Mouse (Mus musculus): ENCODE results near the gene Fos. TPM values are rescaled to one million over a fixed set of nuclear protein-coding genes. Genes with fewer than 3 reads are reported as not detected.
"Not testable (repeated sequence)": the region's sequence is repeated elsewhere in the genome, so short reads cannot be mapped to it uniquely, and the experiment has no call there.

The Fos gene
- total RNA-seq, 1 experiment from 2014 or later, result 216 TPM

- ATAC-seq (replicated peaks; ENCODE audit: insufficient number of reproducible peaks, low FRiP score, low TSS enrichment, poor library complexity, severe bottlenecking), result no peak
Observed at GRCm38 (mm10) chr12:85515865-85516264, 42.2 kb downstream of the Fos start.

- no peak for ATAC-seq (replicated peaks; ENCODE audit: insufficient number of reproducible peaks, low FRiP score, low TSS enrichment, poor library complexity, severe bottlenecking)
Observed at GRCm38 (mm10) chr12:85517339-85517738, 43.6 kb downstream of the Fos start.

- ATAC-seq (replicated peaks; ENCODE audit: insufficient number of reproducible peaks, low FRiP score, low TSS enrichment, poor library complexity, severe bottlenecking), result no peak
Observed at GRCm38 (mm10) chr12:85518009-85518408, 44.3 kb downstream of the Fos start.

GRCm38 (mm10) chr12:85519553-85519952 lies 45.9 kb downstream of the Fos start:
- no peak for ATAC-seq (replicated peaks; ENCODE audit: insufficient number of reproducible peaks, low FRiP score, low TSS enrichment, poor library complexity, severe bottlenecking)

GRCm38 (mm10) chr12:85521101-85521500 lies 47.4 kb downstream of the Fos start:
- no peak for ATAC-seq (replicated peaks; ENCODE audit: insufficient number of reproducible peaks, low FRiP score, low TSS enrichment, poor library complexity, severe bottlenecking)

- no peak for ATAC-seq (replicated peaks; ENCODE audit: insufficient number of reproducible peaks, low FRiP score, low TSS enrichment, poor library complexity, severe bottlenecking)
Observed at GRCm38 (mm10) chr12:85521673-85522072, 48.0 kb downstream of the Fos start.

GRCm38 (mm10) chr12:85522631-85523388 lies 49.1 kb downstream of the Fos start:
- ATAC-seq (replicated peaks; ENCODE audit: insufficient number of reproducible peaks, low FRiP score, low TSS enrichment, poor library complexity, severe bottlenecking), result no peak

GRCm38 (mm10) chr12:85523421-85524192 lies 49.9 kb downstream of the Fos start:
- ATAC-seq (replicated peaks; ENCODE audit: insufficient number of reproducible peaks, low FRiP score, low TSS enrichment, poor library complexity, severe bottlenecking), result no peak

- ATAC-seq (replicated peaks; ENCODE audit: insufficient number of reproducible peaks, low FRiP score, low TSS enrichment, poor library complexity, severe bottlenecking), result no peak
Observed at GRCm38 (mm10) chr12:85524193-85524858, 50.6 kb downstream of the Fos start.

GRCm38 (mm10) chr12:85524859-85525495 lies 51.3 kb downstream of the Fos start:
- ATAC-seq (replicated peaks; ENCODE audit: insufficient number of reproducible peaks, low FRiP score, low TSS enrichment, poor library complexity, severe bottlenecking), result not testable (repeated sequence)

Other genes with a start within 250 kb of the Fos start
- 4.7 to 8.6 TPM (median 7.4 TPM) in 3 replicates for gene Mlh3, start 203.3 kb upstream of the Fos start, total RNA-seq (2017)
- 29.6 to 30.7 TPM (median 30.7 TPM) in 3 replicates for gene Acyp1, start 185.5 kb upstream of the Fos start, total RNA-seq (2017)
- 0.11 TPM in 1 of 3 replicates, not detected in the others for gene Zc2hc1c, start 185.3 kb upstream of the Fos start, total RNA-seq (2017)
- gene Nek9, start 134.5 kb upstream of the Fos start, total RNA-seq (2017), result 30.4 to 50.6 TPM (median 33.8 TPM) in 3 replicates
- 92.0 to 115 TPM (median 97.4 TPM) in 3 replicates for gene Tmed10, start 99.0 kb upstream of the Fos start, total RNA-seq (2017)
- 28.2 to 43.6 TPM (median 32.9 TPM) in 3 replicates for gene Jdp2, start 125.1 kb downstream of the Fos start, total RNA-seq (2017)
- gene Batf, start 212.8 kb downstream of the Fos start, total RNA-seq (2017), result 28.7 to 49.6 TPM (median 34.2 TPM) in 3 replicates

Data from monocyte, adult 5-6 weeks (primary cell).